7 mouse cellular contexts compared by ENCODE assay signal in the genomic region with DNA sequence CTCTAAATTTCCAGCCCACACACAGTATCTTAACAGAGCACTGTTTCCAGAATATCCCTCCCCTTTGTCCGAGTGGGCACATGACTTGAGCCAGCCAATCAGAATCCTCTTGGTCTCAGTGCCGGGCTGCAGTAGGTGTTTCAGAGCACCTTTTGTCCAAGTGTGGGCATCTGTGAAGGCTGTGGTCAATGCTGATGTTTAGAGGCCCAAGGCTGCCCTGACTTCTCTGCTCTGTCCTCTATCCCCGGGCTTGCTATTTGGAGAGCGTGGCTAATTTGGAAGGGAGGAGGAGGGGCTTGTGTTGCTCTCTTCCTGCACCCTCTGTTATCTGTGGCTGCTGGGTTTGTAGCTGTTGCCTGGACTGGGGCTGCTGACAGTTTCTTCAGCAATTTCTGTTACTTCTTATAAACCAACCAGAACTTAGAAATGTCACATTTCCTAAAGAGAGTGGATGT. TPM values are rescaled to one million over a fixed set of nuclear protein-coding genes. Genes with fewer than 3 reads are reported as not detected.
DNase-seq lines count a peak whose midpoint lies in the region; ATAC-seq lines count a peak whose summit lies in the region.

No protein-coding gene starts in this region.

- ATAC-seq in CD4-positive, CD25-positive, alpha-beta regulatory T cell, adult 4 months: peak; percentile 74
- peak; percentile 68 for ATAC-seq in heart, embryonic 14.5 days (ENCODE audit: insufficient number of reproducible peaks, insufficient read depth, low FRiP score, low read depth)

- 0% methylated on average over 4 of the region's 4 CpGs for WGBS in heart, embryonic 14.5 days

- peak overlapping the region; percentile 58 for H3K9ac ChIP-seq in heart, embryonic 14.5 days (ENCODE audit: low read length)

- peak; percentile 86 for DNase-seq in MEL-GATA-1-ER (ENCODE audit: extremely low read depth, low read depth)
- DNase-seq in embryo, embryonic 11 days: peak; percentile 80
- DNase-seq in kidney, postnatal 4 days: peak; percentile 60 to 69
- DNase-seq in lung, postnatal 4 days: peak; percentile 38 to 62
- DNase-seq in spleen, postnatal 14 days (ENCODE audit: low spot score in 2 of 2): peak; percentile 34 to 41

- peak overlapping the region; percentile 67 for H3K4me2 ChIP-seq in heart, embryonic 14.5 days (ENCODE audit: low read length)

- no peaks in the 10 kb centered on the region for H3K27me3 ChIP-seq in heart, embryonic 14.5 days (ENCODE audit: control insufficient read depth, insufficient read depth, low read length)

- H3K4me3 ChIP-seq in heart, embryonic 14.5 days (ENCODE audit: control insufficient read depth in 1 of 2, insufficient read depth in 1 of 2, low read depth in 1 of 2, low read length in 2 of 2): peak overlapping the region; percentile 34 to 58

- peaks cover 41 to 46% of the 10 kb centered on the region in 2 experiments for H3K4me1 ChIP-seq in heart, embryonic 14.5 days (ENCODE audit: control insufficient read depth in 2 of 2, insufficient read depth in 2 of 2, low read length in 2 of 2)

- no peaks in the 10 kb centered on the region for H3K9me3 ChIP-seq in heart, embryonic 14.5 days (ENCODE audit: control insufficient read depth, low read length)

- no peaks in the 10 kb centered on the region for H3K36me3 ChIP-seq in heart, embryonic 14.5 days (ENCODE audit: control insufficient read depth, insufficient read depth, low read length)

- H3K27ac ChIP-seq in heart, embryonic 14.5 days (replicated peaks in 1 of 2; ENCODE audit: control insufficient read depth in 1 of 2, insufficient read depth in 1 of 2, low read depth in 2 of 2, low read length in 2 of 2): peak overlapping the region; percentile 69 to 78

RNA-seq across cellular contexts. Expression of a gene that starts 3.1 kb away (rescaled TPM):
- polyA plus RNA-seq in CD4-positive, CD25-positive, alpha-beta regulatory T cell, adult 4 months (2017; shearing (Covaris generic)): 1 to 10 TPM in 1 of 2 experiments, under 1 TPM in 1; 0.13 to 1.3 TPM
- polyA plus RNA-seq in heart, embryonic 14.5 days (2014; fragmentation: Nextera tagmentation; extraction: Ambion mirVana): 8.3 and 8.6 TPM in 2 replicates

RNA-seq across cellular contexts. Expression of a gene that starts 43.7 kb away (rescaled TPM):
- polyA plus RNA-seq in CD4-positive, CD25-positive, alpha-beta regulatory T cell, adult 4 months (2017; shearing (Covaris generic)): not detected
- 2.1 and 3.0 TPM in 2 replicates for polyA plus RNA-seq in heart, embryonic 14.5 days (2014; fragmentation: Nextera tagmentation; extraction: Ambion mirVana)

Comparison
In these comparisons a context has a peak if more than half of its experiments do, and no peak if none do; other contexts are left out.
1. Peak in every context shown above with its lines: DNase-seq, ATAC-seq, H3K4me3 ChIP-seq and H3K27ac ChIP-seq.